26 mouse cellular contexts compared by ENCODE assay signal in the genomic region with DNA sequence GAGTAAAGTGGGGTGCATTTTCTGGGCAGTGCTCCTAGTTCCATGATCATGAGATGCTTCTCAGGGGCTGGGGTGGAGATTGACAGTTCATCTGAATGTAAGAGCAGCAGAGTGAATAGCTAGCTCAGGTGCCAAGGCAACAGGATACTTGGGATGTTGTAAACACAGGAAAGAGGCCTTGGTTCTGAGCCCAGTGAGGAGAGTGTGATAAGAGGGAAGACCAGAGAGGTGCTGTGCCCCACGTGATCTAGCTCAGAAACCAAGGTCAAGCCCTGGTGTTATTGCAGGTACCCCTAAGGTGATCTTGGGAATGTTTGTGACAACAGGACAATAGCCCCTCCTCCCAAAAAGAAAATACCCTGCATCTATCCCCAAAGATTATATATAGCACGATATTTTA.
DNase-seq lines count a peak whose midpoint lies in the region; ATAC-seq and TF ChIP-seq lines count a peak whose summit lies in the region.
"Had no signal": no experiment of that assay in that cellular context is flagged by ENCODE, and none has a peak within 500 bp of the region (broad histone marks: within the 10 kb centered on the region; RNA-seq: fewer than 3 reads in every experiment).

No protein-coding gene starts in this region.

- 49% methylated on average over 2 of the region's 2 CpGs for WGBS in lung, adult 2 months
- 81% methylated on average over 2 of the region's 2 CpGs for WGBS in forebrain, embryonic 12.5 days

- peak overlapping the region; percentile 92; the same call in 1 of the 2 replicates for H3K27ac ChIP-seq in layer of hippocampus, adult 2 months
- H3K27ac ChIP-seq in forebrain, embryonic 12.5 days: no peak overlapping the region
- H3K27ac ChIP-seq: embryonic facial prominence, embryonic 10.5 days; embryonic facial prominence, embryonic 13.5 days; forebrain, embryonic 13.5 days; heart, embryonic 13.5 days; hindbrain, embryonic 12.5 days; hindbrain, embryonic 15.5 days had no signal

- no peak for TF ChIP-seq POLR2A in lung, adult 2 months (IDR thresholded peaks at IDR 0.05; ENCODE audit: borderline replicate concordance, extremely low read depth, low read depth, low read length)

- TF ChIP-seq CTCF in layer of hippocampus, adult 2 months (conservative IDR thresholded peaks at IDR 0.05): no peak
- TF ChIP-seq CTCF in lung, adult 2 months (IDR thresholded peaks at IDR 0.05; ENCODE audit: insufficient read depth, low read length): no peak

- no peak overlapping the region for H3K4me3 ChIP-seq in layer of hippocampus, adult 2 months
- H3K4me3 ChIP-seq in lung, adult 2 months (replicated peaks; ENCODE audit: extremely low read depth, low read depth, low read length): no peak overlapping the region
- no peak overlapping the region for H3K4me3 ChIP-seq in forebrain, embryonic 12.5 days (replicated peaks)
- H3K4me3 ChIP-seq: embryonic facial prominence, embryonic 10.5 days; embryonic facial prominence, embryonic 13.5 days; erythroblast, embryonic 14.5 days; forebrain, embryonic 13.5 days; heart, embryonic 13.5 days; hindbrain, embryonic 12.5 days; hindbrain, embryonic 15.5 days had no signal

- no peaks in the 10 kb centered on the region for H3K27me3 ChIP-seq in forebrain, embryonic 12.5 days
- H3K27me3 ChIP-seq: embryonic facial prominence, embryonic 13.5 days; forebrain, embryonic 13.5 days; heart, embryonic 13.5 days; hindbrain, embryonic 12.5 days; hindbrain, embryonic 15.5 days had no signal

- H3K9ac ChIP-seq in forebrain, embryonic 12.5 days: no peak overlapping the region
- H3K9ac ChIP-seq: embryonic facial prominence, embryonic 13.5 days; forebrain, embryonic 13.5 days; heart, embryonic 13.5 days; hindbrain, embryonic 12.5 days; hindbrain, embryonic 15.5 days had no signal

- peaks cover 2% of the 10 kb centered on the region; the same call in 1 of the 2 replicates for H3K4me1 ChIP-seq in lung, adult 2 months (ENCODE audit: control insufficient read depth, insufficient read depth, low read length)
- peaks cover 6% of the 10 kb centered on the region; the same call in 1 of the 2 replicates for H3K4me1 ChIP-seq in forebrain, embryonic 12.5 days
- H3K4me1 ChIP-seq: embryonic facial prominence, embryonic 13.5 days had no signal

- DNase-seq in layer of hippocampus, adult 2 months (ENCODE audit: low spot score in 2 of 2): no peak
- no peak for DNase-seq in layer of hippocampus, adult 9-11 months
- DNase-seq in lung, adult 2 months: peak; percentile 31
- peak; percentile 27 for DNase-seq in lung, postnatal 10 days
- DNase-seq in lung, postnatal 36 days: peak; percentile 69
- no peak for DNase-seq in cerebellum, adult 9-10 months
- no peak for DNase-seq in left cerebral cortex, adult 8-10 months (ENCODE audit: low spot score in 2 of 2)
- DNase-seq: adrenal gland, adult 2 months; adrenal gland, postnatal 14 days; cerebellum, adult 11 months; cerebellum, adult 2 months; cerebellum, postnatal 10 days; cerebellum, postnatal 36 days; embryo, embryonic 11 days; gastrocnemius, postnatal 10 days; gastrocnemius, postnatal 36 days had no signal

- H3K36me3 ChIP-seq in forebrain, embryonic 12.5 days (replicated peaks): no peaks in the 10 kb centered on the region
- H3K36me3 ChIP-seq: embryonic facial prominence, embryonic 10.5 days; embryonic facial prominence, embryonic 13.5 days; heart, embryonic 13.5 days; hindbrain, embryonic 12.5 days; hindbrain, embryonic 15.5 days had no signal

- no peak for ATAC-seq in forebrain, embryonic 12.5 days (ENCODE audit: low FRiP score)
- ATAC-seq: CD4-positive, CD25-positive, alpha-beta regulatory T cell, adult 4 months; forebrain, embryonic 13.5 days; forebrain, embryonic 16.5 days had no signal

- no peak overlapping the region for H3K4me2 ChIP-seq in forebrain, embryonic 12.5 days
- H3K4me2 ChIP-seq: embryonic facial prominence, embryonic 13.5 days; forebrain, embryonic 13.5 days; heart, embryonic 13.5 days; hindbrain, embryonic 12.5 days; hindbrain, embryonic 15.5 days had no signal

- no peaks in the 10 kb centered on the region for H3K9me3 ChIP-seq in forebrain, embryonic 12.5 days
- H3K9me3 ChIP-seq: embryonic facial prominence, embryonic 10.5 days; embryonic facial prominence, embryonic 13.5 days; forebrain, embryonic 13.5 days; heart, embryonic 13.5 days; hindbrain, embryonic 12.5 days; hindbrain, embryonic 15.5 days had no signal

Comparison
In these comparisons a context has a peak if more than half of its experiments do, and no peak if none do; other contexts are left out.
1. DNase-seq: peak in lung, adult 2 months (single experiment), lung, postnatal 10 days (single experiment) and lung, postnatal 36 days (single experiment); none in layer of hippocampus, adult 2 months (0 of 2), layer of hippocampus, adult 9-11 months (single experiment), cerebellum, adult 9-10 months (single experiment) and left cerebral cortex, adult 8-10 months (0 of 2).